In genomic region chr4:140962950-140963349, GRCm38 (mm10) we compare ENCODE assay signal across 9 mouse cellular contexts. TPM values are rescaled to one million over a fixed set of nuclear protein-coding genes. Genes with fewer than 3 reads are reported as not detected.
DNase-seq lines count a peak whose midpoint lies in the region; ATAC-seq and TF ChIP-seq lines count a peak whose summit lies in the region.
"Had no signal": no experiment of that assay in that cellular context is flagged by ENCODE, and none has a peak within 500 bp of the region (broad histone marks: within the 10 kb centered on the region; RNA-seq: fewer than 3 reads in every experiment).

No protein-coding gene starts in this region.

- H3K4me2 ChIP-seq in hindbrain, postnatal 0 days (ENCODE audit: low read depth, low read length) = peak overlapping the region; percentile 92
- peak overlapping the region; percentile 83 for H3K4me2 ChIP-seq in liver, postnatal 0 days (ENCODE audit: low read depth, low read length)
- H3K4me2 ChIP-seq in stomach, postnatal 0 days (replicated peaks; ENCODE audit: low read depth) = 0 out of 2 replicates have a peak overlapping the region, but pooled peaks have one; percentile 91

- peak; percentile 68 for TF ChIP-seq EP300 in liver, postnatal 0 days (IDR thresholded peaks at IDR 0.05; ENCODE audit: low read depth)
- TF ChIP-seq EP300 in stomach, postnatal 0 days (optimal IDR thresholded peaks at IDR 0.05) = no peak

- H3K27ac ChIP-seq in cortical plate, adult 2 months (ENCODE audit: insufficient read depth, low read length) = no peak overlapping the region
- peak overlapping the region; percentile 26; the same call in 1 of the 2 replicates for H3K27ac ChIP-seq in hindbrain, postnatal 0 days
- H3K27ac ChIP-seq in liver, postnatal 0 days (ENCODE audit: low read depth) = peak overlapping the region; percentile 91
- peak overlapping the region; percentile 75 for H3K27ac ChIP-seq in stomach, postnatal 0 days (replicated peaks)
- H3K27ac ChIP-seq: embryonic facial prominence, embryonic 15.5 days had no signal

- no peak for ATAC-seq in CD4-positive, CD25-positive, alpha-beta regulatory T cell, adult 4 months
- ATAC-seq in hindbrain, postnatal 0 days = no peak
- peak; percentile 49 for ATAC-seq in liver, postnatal 0 days
- ATAC-seq in stomach, postnatal 0 days (ENCODE audit: low FRiP score, low TSS enrichment) = peak; percentile 18; the same call in 1 of the 2 replicates

- TF ChIP-seq CTCF in cortical plate, adult 2 months (IDR thresholded peaks at IDR 0.05; ENCODE audit: extremely low read depth, insufficient read depth, low read length) = no peak
- no peak for TF ChIP-seq CTCF in hindbrain, postnatal 0 days (IDR thresholded peaks at IDR 0.05; ENCODE audit: low read depth)
- no peak for TF ChIP-seq CTCF in liver, postnatal 0 days (IDR thresholded peaks at IDR 0.05; ENCODE audit: low read depth)
- no peak for TF ChIP-seq CTCF in stomach, postnatal 0 days (IDR thresholded peaks at IDR 0.05; ENCODE audit: low read depth)

- peaks cover 9% of the 10 kb centered on the region; the same call in 1 of the 2 replicates for H3K36me3 ChIP-seq in hindbrain, postnatal 0 days (ENCODE audit: insufficient read depth, low read length)
- H3K36me3 ChIP-seq in liver, postnatal 0 days (replicated peaks; ENCODE audit: insufficient read depth, low read length) = peaks cover 16% of the 10 kb centered on the region; the same call in 1 of the 2 replicates
- H3K36me3 ChIP-seq in stomach, postnatal 0 days (ENCODE audit: control insufficient read depth, insufficient read depth, low read length) = no peaks in the 10 kb centered on the region

- peak; percentile 20 for DNase-seq in CD4-positive, CD25-positive, alpha-beta regulatory T cell, adult 2 months (ENCODE audit: low read depth, low spot score)
- peak; percentile 39 for DNase-seq in 3134 (ENCODE audit: extremely low read depth, insufficient read length, low spot score)
- no peak for DNase-seq in hindbrain, postnatal 0 days (ENCODE audit: low spot score)
- DNase-seq in liver, postnatal 0 days = peak; percentile 79
- peak; percentile 81 for DNase-seq in stomach, postnatal 0 days (ENCODE audit: low spot score)
- no peak for DNase-seq in frontal cortex, adult 2 months (ENCODE audit: extremely low spot score in 1 of 2, low spot score in 1 of 2)

- H3K4me3 ChIP-seq in cortical plate, adult 2 months (ENCODE audit: insufficient read depth, low read length) = peak overlapping the region; percentile 84; the same call in 1 of the 2 replicates
- 0 out of 2 replicates have a peak overlapping the region, but pooled peaks have one; percentile 99 for H3K4me3 ChIP-seq in hindbrain, postnatal 0 days (ENCODE audit: low read length)
- no peak overlapping the region for H3K4me3 ChIP-seq in liver, postnatal 0 days (ENCODE audit: low read depth, low read length)
- no peak overlapping the region for H3K4me3 ChIP-seq in stomach, postnatal 0 days (ENCODE audit: low read depth, low read length)

- no peaks in the 10 kb centered on the region for H3K9me3 ChIP-seq in hindbrain, postnatal 0 days (ENCODE audit: low read length)
- no peaks in the 10 kb centered on the region for H3K9me3 ChIP-seq in liver, postnatal 0 days (ENCODE audit: low read length)
- H3K9me3 ChIP-seq in stomach, postnatal 0 days (ENCODE audit: control insufficient read depth, low read length) = no peaks in the 10 kb centered on the region
- H3K9me3 ChIP-seq: embryonic facial prominence, embryonic 15.5 days had no signal

- TF ChIP-seq POLR2A in cortical plate, adult 2 months (IDR thresholded peaks at IDR 0.05; ENCODE audit: extremely low read depth, insufficient read depth, low read length) = no peak

- peaks cover 9% of the 10 kb centered on the region for H3K4me1 ChIP-seq in cortical plate, adult 2 months (ENCODE audit: control insufficient read depth, insufficient read depth, low read length)
- peaks cover 18% of the 10 kb centered on the region for H3K4me1 ChIP-seq in hindbrain, postnatal 0 days (ENCODE audit: insufficient read depth, low read length)
- H3K4me1 ChIP-seq in liver, postnatal 0 days (ENCODE audit: insufficient read depth) = peaks cover 29% of the 10 kb centered on the region
- no peaks in the 10 kb centered on the region for H3K4me1 ChIP-seq in stomach, postnatal 0 days (replicated peaks; ENCODE audit: control insufficient read depth, insufficient read depth)

- WGBS in hindbrain, postnatal 0 days = 36% methylated on average over 5 of the region's 5 CpGs
- WGBS in liver, postnatal 0 days (ENCODE audit: insufficient replicate concordance) = 25% methylated on average over 5 of the region's 5 CpGs
- 22% methylated on average over 5 of the region's 5 CpGs for WGBS in stomach, postnatal 0 days

- peak overlapping the region; percentile 98 for H3K9ac ChIP-seq in hindbrain, postnatal 0 days (replicated peaks; ENCODE audit: low read length)
- no peak overlapping the region; the same call in 1 of the 2 replicates for H3K9ac ChIP-seq in liver, postnatal 0 days (replicated peaks)
- no peak overlapping the region for H3K9ac ChIP-seq in stomach, postnatal 0 days (ENCODE audit: low read length)
- H3K9ac ChIP-seq: embryonic facial prominence, embryonic 15.5 days had no signal

- no peaks in the 10 kb centered on the region for H3K27me3 ChIP-seq in hindbrain, postnatal 0 days (ENCODE audit: insufficient read depth, low read length)
- H3K27me3 ChIP-seq in liver, postnatal 0 days (ENCODE audit: insufficient read depth, low read length) = no peaks in the 10 kb centered on the region
- no peaks in the 10 kb centered on the region for H3K27me3 ChIP-seq in stomach, postnatal 0 days (ENCODE audit: control insufficient read depth, insufficient read depth, low read length)
- H3K27me3 ChIP-seq: embryonic facial prominence, embryonic 15.5 days had no signal

RNA-seq across cellular contexts. Expression of gene Sdhb, which starts 1.9 kb away (rescaled TPM):
- polyA plus RNA-seq in CD4-positive, CD25-positive, alpha-beta regulatory T cell, adult 4 months (2017; shearing (Covaris generic)) = 100 to 1,000 TPM; 250 to 293 TPM
- 276 and 282 TPM in 2 replicates for polyA plus RNA-seq in cortical plate, adult 2 months (2012; rRNA removed)
- 176 and 217 TPM in 2 replicates for total RNA-seq in hindbrain, postnatal 0 days (2014; rRNA removed)
- polyA plus RNA-seq in hindbrain, postnatal 0 days (2015; fragmentation: Nextera tagmentation; extraction: Ambion mirVana) = 583 and 596 TPM in 2 replicates
- polyA plus RNA-seq in liver, postnatal 0 days (2015; fragmentation: Nextera tagmentation; extraction: Ambion mirVana) = 312 and 329 TPM in 2 replicates
- polyA plus RNA-seq in stomach, postnatal 0 days (2015; fragmentation: Nextera tagmentation; extraction: Ambion mirVana) = 374 and 382 TPM in 2 replicates
- polyA plus RNA-seq in frontal cortex, adult 2 months (2012; rRNA removed) = 282 and 283 TPM in 2 replicates

RNA-seq across cellular contexts. Expression of gene Atp13a2, which starts 23.7 kb away (rescaled TPM):
- 1 to 10 TPM; 4.0 to 5.9 TPM for polyA plus RNA-seq in CD4-positive, CD25-positive, alpha-beta regulatory T cell, adult 4 months (2017; shearing (Covaris generic))
- 180 and 187 TPM in 2 replicates for polyA plus RNA-seq in cortical plate, adult 2 months (2012; rRNA removed)
- total RNA-seq in hindbrain, postnatal 0 days (2014; rRNA removed) = 408 and 435 TPM in 2 replicates
- polyA plus RNA-seq in hindbrain, postnatal 0 days (2015; fragmentation: Nextera tagmentation; extraction: Ambion mirVana) = 151 and 166 TPM in 2 replicates
- 13.2 and 15.8 TPM in 2 replicates for polyA plus RNA-seq in liver, postnatal 0 days (2015; fragmentation: Nextera tagmentation; extraction: Ambion mirVana)
- 14.4 and 15.9 TPM in 2 replicates for polyA plus RNA-seq in stomach, postnatal 0 days (2015; fragmentation: Nextera tagmentation; extraction: Ambion mirVana)
- polyA plus RNA-seq in frontal cortex, adult 2 months (2012; rRNA removed) = 176 and 177 TPM in 2 replicates

RNA-seq across cellular contexts. Expression of gene Mfap2, which starts 47.3 kb away (rescaled TPM):
- polyA plus RNA-seq in CD4-positive, CD25-positive, alpha-beta regulatory T cell, adult 4 months (2017; shearing (Covaris generic)) = not detected
- polyA plus RNA-seq in cortical plate, adult 2 months (2012; rRNA removed) = 9.6 and 10.9 TPM in 2 replicates
- 20.6 and 42.3 TPM in 2 replicates for total RNA-seq in hindbrain, postnatal 0 days (2014; rRNA removed)
- 92.0 and 99.5 TPM in 2 replicates for polyA plus RNA-seq in hindbrain, postnatal 0 days (2015; fragmentation: Nextera tagmentation; extraction: Ambion mirVana)
- 14.1 and 14.6 TPM in 2 replicates for polyA plus RNA-seq in liver, postnatal 0 days (2015; fragmentation: Nextera tagmentation; extraction: Ambion mirVana)
- polyA plus RNA-seq in stomach, postnatal 0 days (2015; fragmentation: Nextera tagmentation; extraction: Ambion mirVana) = 244 and 247 TPM in 2 replicates
- 8.8 and 9.5 TPM in 2 replicates for polyA plus RNA-seq in frontal cortex, adult 2 months (2012; rRNA removed)

RNA-seq across cellular contexts. Expression of gene Padi2, which starts 56.8 kb away (rescaled TPM):
- polyA plus RNA-seq in CD4-positive, CD25-positive, alpha-beta regulatory T cell, adult 4 months (2017; shearing (Covaris generic)) = 10 to 100 TPM; 11.4 to 13.8 TPM
- polyA plus RNA-seq in cortical plate, adult 2 months (2012; rRNA removed) = 19.4 and 19.7 TPM in 2 replicates
- total RNA-seq in hindbrain, postnatal 0 days (2014; rRNA removed) = 5.3 and 5.5 TPM in 2 replicates
- 2.7 and 3.0 TPM in 2 replicates for polyA plus RNA-seq in hindbrain, postnatal 0 days (2015; fragmentation: Nextera tagmentation; extraction: Ambion mirVana)
- 1.9 and 2.1 TPM in 2 replicates for polyA plus RNA-seq in liver, postnatal 0 days (2015; fragmentation: Nextera tagmentation; extraction: Ambion mirVana)
- polyA plus RNA-seq in stomach, postnatal 0 days (2015; fragmentation: Nextera tagmentation; extraction: Ambion mirVana) = 0.64 and 0.69 TPM in 2 replicates
- polyA plus RNA-seq in frontal cortex, adult 2 months (2012; rRNA removed) = 12.2 and 13.0 TPM in 2 replicates

Comparison
In these comparisons a context has a peak if more than half of its experiments do, and no peak if none do; other contexts are left out.
1. DNase-seq: peak in CD4-positive, CD25-positive, alpha-beta regulatory T cell, adult 2 months (single experiment), 3134 (single experiment), liver, postnatal 0 days (single experiment) and stomach, postnatal 0 days (single experiment); none in hindbrain, postnatal 0 days (single experiment) and frontal cortex, adult 2 months (0 of 2).
2. ATAC-seq: peak in liver, postnatal 0 days (single experiment) and stomach, postnatal 0 days (single experiment); none in CD4-positive, CD25-positive, alpha-beta regulatory T cell, adult 4 months (single experiment) and hindbrain, postnatal 0 days (single experiment).
3. H3K4me3 ChIP-seq: peak in cortical plate, adult 2 months (single experiment) and hindbrain, postnatal 0 days (single experiment); none in liver, postnatal 0 days (single experiment) and stomach, postnatal 0 days (single experiment).
4. Peak in every context shown above with its lines, with median percentiles within 50 percentile points of each other: H3K4me2 ChIP-seq.